Mouse (Mus musculus) B cell, adult 2 months (primary cell): ENCODE measurements around the gene Sema3e.

Source experiments
- DNase-seq, 2 experiments: peaks; one replicate each; pipeline ENCODE4 v3.0.0; 2022

Gene Sema3e

DNA sequence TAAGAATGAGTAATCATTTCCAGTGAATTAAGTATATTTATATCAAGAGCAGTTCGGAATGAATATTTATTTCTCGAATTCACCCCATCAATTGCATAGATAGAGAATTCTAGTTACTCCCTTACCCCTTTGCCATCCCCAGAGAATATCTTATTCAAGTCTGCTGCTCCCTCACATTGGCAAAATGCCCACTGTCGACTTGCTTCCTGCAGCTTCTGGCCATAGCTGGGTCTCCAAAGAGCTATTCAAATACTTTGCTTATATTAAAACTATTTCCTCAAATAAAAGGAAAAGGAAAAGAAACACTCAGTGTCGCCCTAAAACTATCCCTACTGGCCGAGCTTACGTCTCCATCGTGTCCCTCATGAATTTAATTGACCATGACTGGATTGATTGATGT, 191.1 kb downstream of the Sema3e start:
- no peak for DNase-seq

DNA sequence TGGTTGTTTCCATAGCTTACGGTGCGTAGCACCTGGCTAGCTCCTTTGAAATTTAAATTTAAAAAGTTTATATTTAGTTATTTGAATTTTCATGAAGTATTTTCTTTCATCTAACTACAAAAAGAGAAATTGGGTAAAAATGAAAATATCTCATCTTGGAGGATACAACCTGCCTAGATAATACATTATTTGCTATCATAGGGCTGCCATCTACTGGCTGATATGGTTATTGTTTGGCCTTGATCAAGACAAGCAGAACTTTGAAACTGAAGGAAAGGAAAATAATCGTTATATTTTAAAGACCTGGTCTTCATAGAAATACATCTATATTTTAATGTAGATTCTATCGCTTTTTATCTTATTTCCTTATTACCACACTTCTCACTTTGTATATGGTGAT, 193.6 kb downstream of the Sema3e start:
- DNase-seq: no peak

DNA sequence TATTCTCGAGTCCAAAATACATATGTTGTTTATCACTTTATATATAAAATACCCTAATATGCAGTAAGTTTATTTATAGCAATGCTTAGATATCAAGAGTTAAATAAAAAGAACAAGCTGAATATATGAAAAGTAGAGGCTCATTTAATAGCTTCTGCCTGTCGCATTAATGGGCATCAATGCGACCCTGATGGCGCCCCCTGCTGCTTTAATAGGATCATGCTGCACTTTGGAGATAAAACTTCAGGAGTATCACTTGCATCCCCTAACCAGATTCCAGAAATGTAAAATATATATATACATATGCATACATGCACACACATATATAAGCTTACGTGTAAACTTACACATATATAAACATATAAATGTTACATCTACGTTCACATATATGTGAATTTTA, 199.4 kb downstream of the Sema3e start:
- no peak for DNase-seq

DNA sequence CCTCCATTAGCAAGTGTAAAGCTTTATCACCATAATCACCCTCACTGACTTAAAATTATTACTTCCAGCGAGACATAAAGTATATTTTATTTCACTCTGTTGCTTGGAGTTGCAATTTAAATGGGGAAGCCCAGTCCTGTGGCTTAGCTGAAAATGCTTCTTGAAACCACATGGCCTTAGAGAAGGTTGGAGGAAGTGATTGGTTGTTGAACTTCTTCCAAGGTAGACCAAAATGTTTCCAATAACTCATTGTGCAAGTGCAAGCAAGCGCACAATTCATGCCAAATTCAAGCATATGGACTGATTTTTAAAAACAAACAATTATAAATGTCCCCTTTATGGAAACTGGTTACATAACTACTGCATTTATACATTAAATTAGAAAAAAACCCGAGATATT, 206.0 kb downstream of the Sema3e start:
- DNase-seq: no peak

DNA sequence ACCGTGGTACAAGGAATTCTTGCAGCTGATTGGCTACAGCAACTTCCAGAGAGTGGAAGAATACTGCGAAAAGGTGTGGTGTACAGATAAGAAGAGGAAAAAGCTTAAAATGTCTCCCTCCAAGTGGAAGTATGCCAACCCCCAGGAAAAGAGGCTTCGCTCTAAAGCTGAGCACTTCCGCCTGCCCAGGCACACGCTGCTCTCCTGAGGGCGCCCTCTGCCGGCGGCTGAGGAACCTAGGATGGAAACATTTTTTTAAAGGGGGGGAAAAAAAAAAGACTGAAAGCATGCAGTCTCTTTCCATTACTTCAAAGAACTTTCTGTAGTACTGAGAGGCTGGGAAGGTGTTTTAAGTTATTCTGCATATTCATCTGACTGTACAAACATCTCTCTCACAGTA, 227.5 kb downstream of the Sema3e start:
- DNase-seq: no peak

DNA sequence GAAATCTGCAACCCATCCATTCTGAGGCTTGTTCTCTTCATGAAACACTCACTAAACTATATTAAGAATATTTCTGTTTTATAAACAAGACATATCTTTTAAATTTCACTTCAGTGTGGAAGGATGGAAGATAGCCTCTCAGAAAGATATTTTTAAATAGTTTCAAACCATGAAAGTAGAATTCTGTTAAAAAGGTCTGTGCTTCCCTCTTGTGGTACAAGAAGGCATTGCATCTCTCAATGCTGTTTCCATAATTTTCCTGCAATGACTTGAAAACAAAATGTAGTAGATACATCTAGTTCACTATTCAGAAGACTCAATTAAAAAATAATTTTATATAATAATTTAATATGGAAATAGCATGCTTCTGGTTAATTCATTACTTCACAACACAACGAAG, 228.3 kb downstream of the Sema3e start:
- no peak for DNase-seq

DNA sequence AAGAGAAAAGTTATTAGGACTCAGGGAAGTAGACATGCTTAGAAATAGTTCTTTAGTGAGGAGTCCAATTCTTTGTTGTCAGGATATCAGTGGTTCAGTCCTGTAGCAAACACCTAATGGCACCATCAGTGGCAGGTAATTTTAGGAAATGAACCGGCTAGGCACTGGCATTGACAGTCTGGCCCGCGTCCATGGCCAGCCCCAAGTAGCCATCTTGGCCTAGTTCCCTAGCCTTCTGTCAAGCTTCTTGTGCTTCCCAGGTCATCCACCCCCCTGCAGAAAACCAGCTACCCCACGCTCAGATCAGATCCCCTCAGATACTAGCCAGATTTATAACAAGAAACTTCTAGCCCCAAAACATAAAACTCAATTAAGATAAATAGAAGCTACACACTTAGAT, 235.1 kb downstream of the Sema3e start:
- DNase-seq: no peak

DNA sequence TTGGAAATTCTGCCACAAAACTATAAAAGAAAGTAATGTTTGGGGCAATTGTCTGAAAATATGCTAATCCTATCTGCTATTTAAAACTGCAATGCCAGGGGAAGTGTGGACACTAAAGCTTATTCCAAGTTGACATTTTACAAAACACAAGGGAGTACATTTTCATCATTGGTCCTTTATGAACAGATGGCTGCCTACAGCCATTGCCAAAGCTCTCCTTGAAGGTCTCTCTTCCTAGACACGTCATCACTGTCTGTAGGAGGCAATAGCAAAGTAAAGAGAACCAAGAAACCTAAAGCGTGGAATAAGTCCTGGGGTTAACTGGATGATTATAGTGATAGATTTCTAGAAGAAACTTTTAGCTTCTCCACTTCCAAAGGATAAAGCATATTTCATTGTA, 242.3 kb downstream of the Sema3e start:
- no peak for DNase-seq
